Mouse (Mus musculus) myocyte (in vitro differentiated cells): ENCODE data around the gene Ppp1r10.
A peak's percentile ranks its signal among the peaks of the same experiment; 100 is the strongest.

Source experiments
- CEBPB ChIP-seq: IDR thresholded peaks from 2 replicates; pipeline ENCODE4 v1.6.1; 2011; ENCODE audit warnings: mild to moderate bottlenecking, moderate library complexity; ENCODE audit not compliant: poor library complexity, insufficient read depth, severe bottlenecking
- E2F4 ChIP-seq: IDR thresholded peaks from one replicate; pipeline ENCODE4 v1.6.1; 2011; ENCODE audit warnings: mild to moderate bottlenecking, control low read depth, moderate library complexity; ENCODE audit not compliant: insufficient read depth
- MAX ChIP-seq: IDR thresholded peaks from one replicate; pipeline ENCODE4 v1.6.1; 2011; ENCODE audit warnings: low read depth, mild to moderate bottlenecking, control low read depth
- MYOG ChIP-seq, 3 experiments: IDR thresholded peaks; one replicate each; pipeline ENCODE4 v1.6.1; 2011; ENCODE audit warnings: control low read depth in 2 of 3, low read depth in 2 of 3, mild to moderate bottlenecking in 2 of 3; ENCODE audit not compliant: insufficient read length in 2 of 3, control insufficient read depth in 1 of 3, insufficient read depth in 1 of 3
- POLR2A ChIP-seq: IDR thresholded peaks from one replicate; pipeline ENCODE4 v1.6.1; 2011; ENCODE audit warnings: low read depth, mild to moderate bottlenecking, control low read depth, moderate library complexity; ENCODE audit not compliant: insufficient read length
- POLR2AphosphoS2 ChIP-seq: IDR thresholded peaks from one replicate; pipeline ENCODE4 v1.6.1; 2011; ENCODE audit warnings: low read depth, control low read depth; ENCODE audit not compliant: insufficient read length
- REST ChIP-seq: IDR thresholded peaks from one replicate; pipeline ENCODE4 v1.6.1; 2011; ENCODE audit warnings: mild to moderate bottlenecking, control low read depth, moderate library complexity; ENCODE audit not compliant: insufficient read depth, insufficient read length
- SRF ChIP-seq: IDR thresholded peaks from one replicate; pipeline ENCODE4 v1.6.1; 2011; ENCODE audit warnings: low read depth; ENCODE audit not compliant: control insufficient read depth, insufficient read length
- TCF12 ChIP-seq: IDR thresholded peaks from one replicate; pipeline ENCODE4 v1.6.1; 2011; ENCODE audit warnings: mild to moderate bottlenecking, control low read depth; ENCODE audit not compliant: poor library complexity, insufficient read depth, severe bottlenecking
- TCF3 ChIP-seq: IDR thresholded peaks from one replicate; pipeline ENCODE4 v1.6.1; 2011; ENCODE audit warnings: low read depth, control low read depth; ENCODE audit not compliant: insufficient read length
- USF1 ChIP-seq: IDR thresholded peaks from one replicate; pipeline ENCODE4 v1.6.1; 2011; ENCODE audit warnings: low read depth, mild to moderate bottlenecking, control low read depth, moderate library complexity

- TF ChIP-seq POLR2A (no peak), REST (no peak), USF1 (no peak), CEBPB (no peak), SRF (no peak), POLR2AphosphoS2 (peak; percentile 65), TCF12 (no peak), TCF3 (no peak), E2F4 (no peak), MAX (no peak), MYOG (IDR thresholded peaks at IDR 0.05; ENCODE audit: control insufficient read depth in 1 of 3, insufficient read depth in 1 of 3, insufficient read length in 2 of 3, low read depth in 2 of 3) (no peak)
These were observed 4.2 kb downstream of the Ppp1r10 start for GRCm38 (mm10) chr17:35920384-35920783.
